Mouse (Mus musculus): ENCODE data around the gene Hist1h4b. TPM values are rescaled to one million over a fixed set of nuclear protein-coding genes. Genes with fewer than 3 reads are reported as not detected.
"Not testable (repeated sequence)": the region's sequence is repeated elsewhere in the genome, so short reads cannot be mapped to it uniquely, and the experiment has no call there.

Hist1h4b gene
- polyA plus RNA-seq, 1 experiment: 16.8 TPM

DNA sequence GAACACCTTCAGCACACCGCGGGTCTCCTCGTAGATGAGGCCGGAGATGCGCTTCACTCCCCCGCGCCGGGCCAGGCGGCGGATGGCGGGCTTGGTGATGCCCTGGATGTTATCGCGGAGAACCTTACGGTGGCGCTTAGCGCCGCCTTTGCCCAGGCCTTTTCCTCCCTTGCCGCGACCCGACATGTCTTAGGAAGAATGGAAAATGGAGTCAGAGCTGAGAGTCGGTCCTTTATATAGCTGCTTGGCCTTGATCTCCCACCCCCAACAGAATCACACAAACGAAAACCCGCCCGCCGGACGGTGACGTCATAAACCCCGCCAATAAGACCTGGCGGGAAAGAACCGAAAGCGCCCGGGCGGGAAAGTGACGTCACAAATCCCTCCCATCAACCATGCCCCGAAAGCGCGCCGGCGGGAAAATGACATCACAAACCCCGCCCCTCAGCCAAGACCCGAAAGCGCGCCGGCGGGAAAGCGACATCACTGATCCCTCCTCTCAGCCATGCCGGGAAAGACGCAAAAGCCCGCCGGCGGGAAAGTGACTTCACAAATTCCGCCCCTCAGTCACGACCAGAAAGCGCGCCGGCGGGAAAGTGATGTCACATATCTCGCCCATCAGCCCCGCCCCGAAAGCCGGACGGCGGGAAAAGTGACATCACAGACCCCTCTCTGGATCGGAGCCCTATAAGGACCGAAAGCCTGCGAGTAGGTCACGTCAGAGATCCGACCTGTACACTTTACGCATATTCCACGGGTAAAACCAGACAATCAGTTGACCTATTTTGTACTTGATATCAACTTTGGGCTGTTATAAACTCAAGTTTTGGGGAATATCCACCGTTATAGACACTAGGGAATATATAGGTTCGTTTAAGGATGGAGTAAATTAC is 4.4 kb downstream of the Hist1h4b start, which contains the start of gene Hist1h4a:
TSS of gene Hist1h4a (minus strand) at position 259 of the 893 bp plus-strand sequence.
- TF ChIP-seq MYOD1 (IDR thresholded peaks at IDR 0.05; ENCODE audit: control insufficient read depth, insufficient read length, low read depth) (no peak), FOSL1 (IDR thresholded peaks at IDR 0.05; ENCODE audit: insufficient read depth, low read length, poor library complexity, severe bottlenecking) (no peak), MYOG (IDR thresholded peaks at IDR 0.05; ENCODE audit: control insufficient read depth, extremely low read depth, insufficient read length) (no peak), USF1 (IDR thresholded peaks at IDR 0.05; ENCODE audit: low read depth) (no peak), CTCF (IDR thresholded peaks at IDR 0.05; ENCODE audit: control insufficient read depth, insufficient read depth, insufficient read length) (no peak), MAX (IDR thresholded peaks at IDR 0.05) (no peak), CEBPB (IDR thresholded peaks at IDR 0.05; ENCODE audit: low read depth) (no peak)
- Histone ChIP-seq H3K27me3 (ENCODE audit: control insufficient read depth, insufficient read depth, insufficient read length) (no peaks in the 10 kb centered on the region), H3ac (ENCODE audit: control insufficient read depth, insufficient read length, low read depth) (peak within 1 kb of the TSS; percentile 38), H3K79me3 (ENCODE audit: low read depth) (no peaks in the 10 kb centered on the region), H3K36me3 (ENCODE audit: control insufficient read depth, insufficient read depth) (no peaks in the 10 kb centered on the region), H3K79me2 (ENCODE audit: control insufficient read depth, insufficient read depth) (no peaks in the 10 kb centered on the region), H3K4me3 (ENCODE audit: insufficient read depth, poor library complexity, severe bottlenecking) (peak within 1 kb of the TSS; percentile 24)

DNA sequence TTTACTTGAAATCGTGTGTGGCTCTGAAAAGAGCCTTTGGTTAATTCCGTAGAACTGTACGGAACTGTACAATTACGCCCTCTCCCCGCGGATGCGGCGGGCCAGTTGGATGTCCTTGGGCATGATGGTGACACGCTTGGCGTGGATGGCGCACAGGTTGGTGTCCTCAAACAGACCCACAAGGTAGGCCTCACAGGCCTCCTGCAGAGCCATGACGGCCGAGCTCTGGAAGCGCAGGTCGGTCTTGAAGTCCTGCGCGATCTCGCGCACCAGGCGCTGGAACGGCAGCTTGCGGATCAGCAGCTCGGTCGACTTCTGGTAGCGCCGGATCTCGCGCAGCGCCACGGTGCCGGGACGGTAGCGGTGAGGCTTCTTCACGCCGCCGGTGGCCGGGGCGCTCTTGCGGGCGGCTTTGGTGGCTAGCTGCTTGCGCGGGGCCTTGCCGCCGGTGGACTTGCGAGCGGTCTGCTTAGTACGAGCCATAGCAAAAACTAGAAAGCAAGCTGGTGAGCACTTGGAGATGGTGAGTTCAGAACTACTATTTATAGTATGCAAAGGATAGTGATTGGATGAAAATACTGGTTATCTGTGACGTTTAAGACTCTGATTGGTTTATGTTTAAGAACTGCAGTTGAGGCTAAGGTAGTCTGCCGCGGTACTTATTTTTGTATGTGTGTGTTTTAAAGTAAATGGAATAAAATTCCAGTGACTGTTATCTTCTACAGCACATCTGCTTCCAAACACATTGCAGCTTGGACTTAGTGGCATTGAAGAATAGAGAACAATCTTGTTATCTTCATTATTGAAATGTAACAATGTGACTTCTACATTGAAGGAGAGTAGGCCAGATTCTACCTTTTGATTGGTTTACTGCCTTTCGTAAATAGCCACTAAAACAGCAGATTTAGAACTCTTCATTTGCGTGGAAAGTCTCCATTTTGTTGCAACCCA is 5.3 kb downstream of the Hist1h4b start, which contains the start of gene Hist1h3a:
TSS of gene Hist1h3a (minus strand) at position 516 of the 951 bp plus-strand sequence.
- not testable (repeated sequence) for H3K79me3 ChIP-seq (ENCODE audit: low read depth); H3K36me3 ChIP-seq (ENCODE audit: control insufficient read depth, insufficient read depth); H3K79me2 ChIP-seq (ENCODE audit: control insufficient read depth, insufficient read depth); H3K27me3 ChIP-seq (ENCODE audit: control insufficient read depth, insufficient read depth, insufficient read length)
- Histone ChIP-seq H3K4me3 (ENCODE audit: insufficient read depth, poor library complexity, severe bottlenecking) (peak within 1 kb of the TSS; percentile 24), H3ac (ENCODE audit: control insufficient read depth, insufficient read length, low read depth) (peak within 1 kb of the TSS; percentile 38)

DNA sequence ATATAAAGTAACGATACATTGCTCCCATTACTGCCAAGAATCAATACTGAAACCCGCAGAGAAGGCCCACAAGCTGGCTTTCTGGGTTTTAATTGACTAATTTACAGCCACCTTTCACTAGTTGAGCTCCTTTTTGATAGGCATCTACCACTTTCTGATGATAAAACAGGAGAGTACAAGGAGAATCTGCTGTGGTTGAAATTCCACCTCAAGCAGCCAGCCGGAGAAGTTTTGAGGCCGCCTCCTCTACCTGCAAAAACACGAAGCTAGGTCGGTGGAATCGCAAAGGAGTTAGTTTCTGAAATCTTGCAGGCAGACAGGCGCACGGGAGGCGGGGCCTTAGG is 6.4 kb downstream of the Hist1h4b start:
- no peaks in the 10 kb centered on the region for H3K36me3 ChIP-seq (ENCODE audit: control insufficient read depth, insufficient read depth)

DNA sequence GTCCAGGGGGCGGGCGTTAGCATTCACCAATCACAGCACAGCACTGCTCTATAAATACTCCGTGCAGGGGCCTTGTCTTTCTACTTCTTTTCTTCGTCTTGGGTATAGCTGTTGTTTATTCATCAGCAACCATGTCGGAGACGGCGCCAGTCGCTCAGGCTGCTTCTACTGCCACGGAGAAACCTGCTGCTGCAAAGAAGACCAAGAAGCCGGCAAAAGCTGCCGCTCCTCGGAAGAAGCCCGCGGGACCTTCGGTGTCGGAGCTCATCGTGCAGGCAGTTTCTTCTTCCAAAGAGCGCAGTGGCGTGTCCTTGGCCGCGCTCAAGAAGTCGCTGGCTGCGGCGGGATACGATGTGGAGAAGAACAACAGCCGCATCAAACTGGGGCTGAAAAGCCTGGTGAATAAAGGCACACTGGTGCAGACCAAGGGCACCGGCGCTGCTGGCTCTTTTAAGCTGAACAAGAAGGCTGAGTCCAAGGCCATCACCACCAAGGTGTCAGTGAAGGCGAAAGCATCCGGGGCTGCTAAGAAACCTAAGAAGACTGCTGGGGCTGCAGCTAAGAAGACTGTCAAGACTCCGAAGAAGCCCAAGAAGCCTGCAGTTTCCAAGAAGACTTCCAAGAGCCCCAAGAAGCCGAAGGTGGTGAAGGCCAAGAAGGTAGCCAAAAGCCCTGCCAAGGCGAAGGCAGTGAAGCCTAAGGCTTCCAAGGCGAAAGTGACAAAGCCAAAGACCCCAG is 6.9 kb downstream of the Hist1h4b start, which contains the start of gene Hist1h1a:
TSS of gene Hist1h1a (plus strand) at position 81 of the 738 bp plus-strand sequence.
- Histone ChIP-seq H3K79me2 (ENCODE audit: control insufficient read depth, insufficient read depth) (no peaks in the 10 kb centered on the region), H3K36me3 (ENCODE audit: control insufficient read depth, insufficient read depth) (no peaks in the 10 kb centered on the region), H3K4me3 (ENCODE audit: insufficient read depth, poor library complexity, severe bottlenecking) (peak within 1 kb of the TSS; percentile 23), H3K27me3 (ENCODE audit: control insufficient read depth, insufficient read depth, insufficient read length) (no peaks in the 10 kb centered on the region), H3ac (ENCODE audit: control insufficient read depth, insufficient read length, low read depth) (no peak within 1 kb of the TSS), H3K79me3 (ENCODE audit: low read depth) (no peaks in the 10 kb centered on the region)
- no peak for TF ChIP-seq MYOD1 (IDR thresholded peaks at IDR 0.05; ENCODE audit: control insufficient read depth, insufficient read length, low read depth)
- TF ChIP-seq FOSL1 (IDR thresholded peaks at IDR 0.05; ENCODE audit: insufficient read depth, low read length, poor library complexity, severe bottlenecking): no peak
- no peak for TF ChIP-seq CEBPB (IDR thresholded peaks at IDR 0.05; ENCODE audit: low read depth)
- TF ChIP-seq CTCF (IDR thresholded peaks at IDR 0.05; ENCODE audit: control insufficient read depth, insufficient read depth, insufficient read length): no peak
- TF ChIP-seq MAX (IDR thresholded peaks at IDR 0.05): no peak

More for the DNA sequence above, 6.4 kb downstream of the Hist1h4b start:
- H3K4me3 ChIP-seq (ENCODE audit: insufficient read depth, poor library complexity, severe bottlenecking): peak overlapping the region; percentile 23
- H3K79me2 ChIP-seq (ENCODE audit: control insufficient read depth, insufficient read depth): no peaks in the 10 kb centered on the region
- TF ChIP-seq CTCF (IDR thresholded peaks at IDR 0.05; ENCODE audit: control insufficient read depth, insufficient read depth, insufficient read length) (no peak), USF1 (IDR thresholded peaks at IDR 0.05; ENCODE audit: low read depth) (no peak), MYOD1 (IDR thresholded peaks at IDR 0.05; ENCODE audit: control insufficient read depth, insufficient read length, low read depth) (no peak), CEBPB (IDR thresholded peaks at IDR 0.05; ENCODE audit: low read depth) (no peak), MYOG (IDR thresholded peaks at IDR 0.05; ENCODE audit: control insufficient read depth, extremely low read depth, insufficient read length) (no peak), FOSL1 (IDR thresholded peaks at IDR 0.05; ENCODE audit: insufficient read depth, low read length, poor library complexity, severe bottlenecking) (no peak), MAX (IDR thresholded peaks at IDR 0.05) (no peak)
- no peaks in the 10 kb centered on the region for H3K27me3 ChIP-seq (ENCODE audit: control insufficient read depth, insufficient read depth, insufficient read length)
- no peak overlapping the region for H3ac ChIP-seq (ENCODE audit: control insufficient read depth, insufficient read length, low read depth)
- no peaks in the 10 kb centered on the region for H3K79me3 ChIP-seq (ENCODE audit: low read depth)

GRCm38 (mm10) chr13:23764324-23765171 is 7.7 kb downstream of the Hist1h4b start:
- H3ac ChIP-seq (ENCODE audit: control insufficient read depth, insufficient read length, low read depth): no peak overlapping the region
- no peaks in the 10 kb centered on the region for H3K79me3 ChIP-seq (ENCODE audit: low read depth)
- peak overlapping the region; percentile 23 for H3K4me3 ChIP-seq (ENCODE audit: insufficient read depth, poor library complexity, severe bottlenecking)
- no peaks in the 10 kb centered on the region for H3K27me3 ChIP-seq (ENCODE audit: control insufficient read depth, insufficient read depth, insufficient read length)
- H3K36me3 ChIP-seq (ENCODE audit: control insufficient read depth, insufficient read depth): no peaks in the 10 kb centered on the region
- TF ChIP-seq MAX (IDR thresholded peaks at IDR 0.05) (no peak), MYOD1 (IDR thresholded peaks at IDR 0.05; ENCODE audit: control insufficient read depth, insufficient read length, low read depth) (no peak), MYOG (IDR thresholded peaks at IDR 0.05; ENCODE audit: control insufficient read depth, extremely low read depth, insufficient read length) (no peak), CTCF (IDR thresholded peaks at IDR 0.05; ENCODE audit: control insufficient read depth, insufficient read depth, insufficient read length) (no peak), USF1 (IDR thresholded peaks at IDR 0.05; ENCODE audit: low read depth) (no peak), FOSL1 (IDR thresholded peaks at IDR 0.05; ENCODE audit: insufficient read depth, low read length, poor library complexity, severe bottlenecking) (no peak), CEBPB (IDR thresholded peaks at IDR 0.05; ENCODE audit: low read depth) (no peak)
- H3K79me2 ChIP-seq (ENCODE audit: control insufficient read depth, insufficient read depth): no peaks in the 10 kb centered on the region

All from C2C12 (cell line).